Mouse (Mus musculus): Measurements from ENCODE around the gene Tmco3. TPM values are rescaled to one million over a fixed set of nuclear protein-coding genes. Genes with fewer than 3 reads are reported as not detected.

Tmco3 gene
- polyA plus RNA-seq (2012; rRNA removed; ENCODE audit: low replicate concordance): 41.9 and 43.8 TPM in 2 replicates

DNA sequence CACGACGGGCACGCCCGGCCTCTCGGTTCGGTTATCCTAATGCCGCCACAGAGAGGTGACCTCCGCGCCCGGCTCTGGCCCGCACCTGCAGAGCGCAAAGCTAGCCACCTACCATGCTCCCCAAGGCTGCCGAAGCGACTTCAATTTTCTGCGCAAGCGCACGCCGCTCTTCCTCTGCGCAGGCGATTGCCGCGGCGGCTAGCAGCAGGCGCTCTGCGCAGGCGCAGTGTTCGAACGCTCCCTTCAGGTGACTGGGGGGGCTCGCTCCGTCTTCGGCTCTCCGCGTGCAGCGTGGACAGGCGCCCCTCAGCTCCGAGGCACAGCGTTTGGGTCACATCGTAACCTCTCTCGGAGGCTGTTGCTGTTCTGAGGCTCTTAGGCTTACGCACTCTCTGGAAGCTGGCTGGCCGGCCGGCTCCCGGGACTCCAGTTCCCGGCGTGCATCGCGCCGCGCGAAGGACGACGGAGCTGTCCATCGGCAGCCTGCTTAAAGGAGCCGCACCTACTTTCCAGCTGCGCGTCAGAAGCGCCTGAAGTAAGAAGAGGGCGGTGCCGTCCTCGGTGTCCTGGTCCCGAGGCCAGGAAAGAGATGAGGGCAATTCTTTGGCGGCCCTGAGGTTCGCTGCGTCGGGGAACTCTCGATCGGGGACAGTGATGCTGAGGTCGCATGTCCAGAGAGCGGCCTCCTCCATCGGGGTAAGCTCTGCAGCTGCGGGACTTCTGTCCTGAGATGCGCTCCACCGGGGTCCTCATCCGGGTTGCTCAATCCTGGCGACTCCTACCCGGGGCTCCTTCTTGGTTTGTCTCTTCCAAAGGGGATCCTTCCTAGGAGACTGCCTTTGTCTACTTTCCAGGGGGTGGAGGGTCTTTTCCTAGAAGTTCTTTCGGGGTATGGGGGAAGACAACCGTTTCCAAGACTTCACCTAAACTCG is at the start of gene Tmco3, which contains the start of gene Dcun1d2:
Gene Tmco3, plus strand, starts transcription at position 499 of the 932 bp plus-strand sequence.
Gene Dcun1d2, minus strand, starts transcription at position 440 of the 932 bp plus-strand sequence.

DNA sequence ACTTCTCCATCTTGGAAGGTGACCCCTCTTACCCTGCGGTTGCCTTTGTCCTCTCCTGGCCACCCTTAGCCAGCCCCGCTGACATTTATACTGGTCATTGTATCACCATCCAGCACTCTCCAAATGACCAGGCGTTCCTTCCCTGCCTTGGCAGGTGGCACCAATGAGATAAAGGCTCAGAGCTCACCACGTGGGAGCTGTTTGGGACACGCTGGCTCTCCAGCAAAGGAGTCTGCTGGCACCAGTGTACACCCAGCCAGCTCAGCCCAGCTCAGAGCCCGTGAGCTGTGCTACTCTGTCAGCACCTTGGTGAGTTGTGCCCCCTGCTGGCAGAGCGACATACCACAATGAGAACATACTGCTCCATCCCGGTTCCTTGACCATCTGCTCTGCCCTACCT is 34.0 kb upstream of the Tmco3 start, which contains the start of gene Adprhl1:
Gene Adprhl1, minus strand, starts transcription at position 144 of the 400 bp plus-strand sequence.

DNA sequence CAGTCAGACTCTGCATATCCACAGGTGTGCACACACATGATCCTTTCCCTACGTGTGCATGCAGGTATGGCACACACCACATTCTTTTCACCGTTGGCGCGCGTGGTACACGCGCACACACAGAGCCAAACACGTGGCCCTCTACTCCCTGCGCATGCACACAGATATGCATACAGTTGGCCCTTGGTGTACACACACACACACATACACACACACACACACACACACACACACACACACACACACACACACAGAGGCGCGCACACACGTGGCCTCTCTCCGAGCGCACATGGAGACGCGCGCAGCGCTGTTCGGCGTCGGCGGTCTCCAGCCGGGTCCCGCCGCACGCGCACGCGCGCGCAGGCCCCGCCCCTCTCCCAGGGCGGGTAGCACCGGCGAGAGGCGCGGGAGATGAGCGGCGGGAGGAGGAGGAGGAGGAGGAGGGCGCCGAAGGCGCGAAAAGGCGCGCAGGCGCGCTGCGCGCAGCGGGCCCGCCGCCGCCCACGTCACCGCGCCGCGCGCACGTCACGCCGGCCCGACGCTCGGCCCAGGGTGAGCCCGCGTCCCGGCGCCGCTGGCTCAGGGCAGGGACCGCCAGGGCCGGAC is 50.4 kb downstream of the Tmco3 start, which contains the start of gene Tfdp1:
Gene Tfdp1, plus strand, starts transcription at position 497 of the 606 bp plus-strand sequence.

Other genes with a start within 250 kb of the Tmco3 start
- 0.04 and 0.14 TPM in 2 replicates for gene Proz, start 227.3 kb upstream of the Tmco3 start, polyA plus RNA-seq (2012; rRNA removed; ENCODE audit: low replicate concordance)
- gene Pcid2, start 182.7 kb upstream of the Tmco3 start, polyA plus RNA-seq (2012; rRNA removed; ENCODE audit: low replicate concordance): 23.3 and 28.9 TPM in 2 replicates
- 48.4 and 62.7 TPM in 2 replicates for gene Cul4a, start 182.6 kb upstream of the Tmco3 start, polyA plus RNA-seq (2012; rRNA removed; ENCODE audit: low replicate concordance)
- gene Lamp1, start 129.0 kb upstream of the Tmco3 start, polyA plus RNA-seq (2012; rRNA removed; ENCODE audit: low replicate concordance): 858 and 871 TPM in 2 replicates
- 15.5 and 25.4 TPM in 2 replicates for gene Grtp1, start 87.6 kb upstream of the Tmco3 start, polyA plus RNA-seq (2012; rRNA removed; ENCODE audit: low replicate concordance)
- 0.41 and 1.9 TPM in 2 replicates for gene Adprhl1, start 34.0 kb upstream of the Tmco3 start, polyA plus RNA-seq (2012; rRNA removed; ENCODE audit: low replicate concordance)
- 26.4 and 33.3 TPM in 2 replicates for gene Dcun1d2, start 59 bp upstream of the Tmco3 start, polyA plus RNA-seq (2012; rRNA removed; ENCODE audit: low replicate concordance)
- 42.8 and 94.6 TPM in 2 replicates for gene Tfdp1, start 50.6 kb downstream of the Tmco3 start, polyA plus RNA-seq (2012; rRNA removed; ENCODE audit: low replicate concordance)
- 1.2 and 2.8 TPM in 2 replicates for gene Atp4b, start 108.6 kb downstream of the Tmco3 start, polyA plus RNA-seq (2012; rRNA removed; ENCODE audit: low replicate concordance)
- gene Grk1, start 116.9 kb downstream of the Tmco3 start, polyA plus RNA-seq (2012; rRNA removed; ENCODE audit: low replicate concordance): 0.03 and 0.04 TPM in 2 replicates
- 9.1 and 17.6 TPM in 2 replicates for gene Tmem255b, start 147.0 kb downstream of the Tmco3 start, polyA plus RNA-seq (2012; rRNA removed; ENCODE audit: low replicate concordance)
- 185 and 434 TPM in 2 replicates for gene Gas6, start 206.3 kb downstream of the Tmco3 start, polyA plus RNA-seq (2012; rRNA removed; ENCODE audit: low replicate concordance)

Data from subcutaneous adipose tissue, adult 2 months (tissue).